Mouse (Mus musculus) left cerebral cortex, postnatal 14 days (tissue): ENCODE measurements around the gene Pomp. TPM values are rescaled to one million over a fixed set of nuclear protein-coding genes. Genes with fewer than 3 reads are reported as not detected.
A peak's percentile ranks its signal among the peaks of the same experiment; 100 is the strongest.

Source experiments
- DNase-seq, 2 experiments: peaks; one replicate each; pipeline ENCODE4 v3.0.0; 2021 to 2022; ENCODE audit warnings: low spot score in 2 of 2, mixed read lengths in 1 of 2
- intact Hi-C: fragments of 180-260 bp; cut with DNase I; formaldehyde crosslinking; loops from one replicate; pipeline ENCODE4 v1.15.1; 2025
- total RNA-seq, 2 experiments: library from RNA; stranded (reverse); gene quantifications; 2 replicates each; pipeline ENCODE4 v1.2.3; 2021

Gene Pomp
- total RNA-seq, 2 experiments from 2014 or later = 151 to 156 TPM

DNA sequence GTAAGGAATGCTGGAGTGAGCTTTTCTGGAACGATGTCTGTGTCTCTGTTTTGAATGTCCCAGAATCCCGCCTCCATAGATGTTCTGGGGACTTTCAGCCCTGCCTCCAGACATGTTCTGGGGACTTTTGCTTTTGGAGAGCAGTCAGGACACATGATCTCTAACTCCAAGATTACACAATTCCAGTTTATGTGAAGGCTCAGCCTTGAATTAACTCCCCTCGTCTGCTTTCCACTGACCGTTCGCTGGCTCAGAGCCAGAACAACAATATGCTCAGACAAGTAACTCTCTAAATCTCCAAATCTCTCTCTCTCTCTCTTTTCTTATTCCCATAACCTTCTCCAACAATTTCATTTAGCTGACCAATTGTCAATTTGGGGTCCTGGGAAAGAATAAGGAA is 12.9 kb upstream of the Pomp start:
- intact Hi-C loops = loop anchor here (5.0 to 10.0 kb wide), 3 partner anchors 133 to 423 kb away; no protein-coding TSS in a partner anchor
- no peak for DNase-seq

- intact Hi-C loops = loop anchor here (5.0 to 10.0 kb wide), 3 partner anchors 134 to 424 kb away; no protein-coding TSS in a partner anchor
- DNase-seq = peak; percentile 67 to 84
These were observed 11.9 kb upstream of the Pomp start for GRCm38 (mm10) chr5:147848164-147848863.

- DNase-seq = no peak
- intact Hi-C loops = no loop called here
These were observed 10.1 kb upstream of the Pomp start for GRCm38 (mm10) chr5:147850194-147850593.

DNA sequence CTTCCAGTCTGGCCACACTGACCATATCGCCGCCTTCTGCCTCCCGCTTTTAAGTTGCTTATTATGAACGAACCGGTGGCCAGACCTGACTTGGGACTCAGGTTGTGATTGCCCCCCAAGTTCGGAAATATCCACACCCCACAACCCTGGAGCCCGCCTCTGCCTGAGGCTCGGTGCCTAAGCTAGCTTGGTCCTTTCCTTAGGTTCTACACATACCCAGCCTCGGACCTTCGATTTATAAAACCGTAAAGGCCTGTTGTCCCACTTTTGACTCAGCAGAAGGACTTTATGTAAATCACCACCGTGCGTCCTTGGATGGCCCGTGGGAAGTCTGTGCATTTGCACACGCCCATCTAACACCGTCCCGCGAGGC is 199 bp upstream of the Pomp start:
- no peak for DNase-seq
- intact Hi-C loops = loop anchor here (10.0 kb wide), 1 partner anchor 385 kb away; no protein-coding TSS in a partner anchor

GRCm38 (mm10) chr5:147868674-147869073 is 8.4 kb downstream of the Pomp start:
- intact Hi-C loops = loop anchor here (10.0 kb wide), 1 partner anchor 376 kb away; no protein-coding TSS in a partner anchor
- no peak for DNase-seq

- intact Hi-C loops = loop anchor here (10.0 kb wide), 1 partner anchor 375 kb away; no protein-coding TSS in a partner anchor
- no peak for DNase-seq
These were observed 9.3 kb downstream of the Pomp start for GRCm38 (mm10) chr5:147869568-147869967.

DNA sequence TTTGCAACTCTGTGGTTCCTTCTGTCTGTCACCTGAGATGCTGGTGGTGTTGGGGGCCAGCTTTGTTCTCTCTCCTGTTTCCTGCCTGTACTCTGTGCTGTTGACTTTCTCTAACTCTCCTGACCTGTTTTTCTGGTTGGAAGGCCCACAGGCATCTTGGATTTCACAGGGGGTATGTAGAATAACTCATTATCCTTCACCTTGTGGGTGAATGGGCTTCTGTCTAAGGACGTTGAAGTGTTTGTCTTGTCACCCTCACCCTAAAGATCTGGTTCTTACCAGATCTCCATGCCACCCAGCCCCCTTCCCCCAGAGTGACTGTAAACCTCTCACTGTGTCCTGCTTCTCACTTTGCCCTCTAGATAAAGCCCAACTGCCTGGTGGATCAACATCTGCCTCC is 10.0 kb downstream of the Pomp start:
- intact Hi-C loops = no loop called here
- DNase-seq = no peak

- DNase-seq = peak in 1 of 2 experiments; percentile 26
- intact Hi-C loops = no loop called here
These were observed 11.0 kb downstream of the Pomp start for GRCm38 (mm10) chr5:147871091-147871820.

- intact Hi-C loops = no loop called here
- no peak for DNase-seq
These were observed 14.3 kb downstream of the Pomp start for GRCm38 (mm10) chr5:147874491-147875065.

DNA sequence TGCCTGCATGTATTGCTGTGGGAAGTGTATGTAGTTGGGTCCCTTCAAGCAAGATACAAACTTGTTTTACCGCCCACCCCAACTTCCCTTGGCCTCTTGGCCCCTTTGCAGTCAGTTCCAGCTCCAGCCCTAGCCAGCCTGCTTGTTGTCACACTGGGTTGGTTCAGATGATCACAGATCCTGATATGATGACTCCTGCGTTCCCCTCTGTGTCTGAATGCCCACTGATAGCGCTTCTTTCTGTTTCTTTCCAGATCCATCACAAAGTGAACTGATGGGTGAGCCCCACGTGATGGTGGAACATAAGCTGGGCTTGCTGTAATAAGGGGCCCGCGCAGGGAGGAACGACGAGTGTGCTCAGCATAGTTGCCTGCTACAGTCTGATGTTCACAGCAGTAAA is 14.9 kb downstream of the Pomp start:
- intact Hi-C loops = no loop called here
- DNase-seq = no peak

- intact Hi-C loops = no loop called here
- DNase-seq = no peak
These were observed 17.3 kb downstream of the Pomp start for GRCm38 (mm10) chr5:147877520-147877919.

DNA sequence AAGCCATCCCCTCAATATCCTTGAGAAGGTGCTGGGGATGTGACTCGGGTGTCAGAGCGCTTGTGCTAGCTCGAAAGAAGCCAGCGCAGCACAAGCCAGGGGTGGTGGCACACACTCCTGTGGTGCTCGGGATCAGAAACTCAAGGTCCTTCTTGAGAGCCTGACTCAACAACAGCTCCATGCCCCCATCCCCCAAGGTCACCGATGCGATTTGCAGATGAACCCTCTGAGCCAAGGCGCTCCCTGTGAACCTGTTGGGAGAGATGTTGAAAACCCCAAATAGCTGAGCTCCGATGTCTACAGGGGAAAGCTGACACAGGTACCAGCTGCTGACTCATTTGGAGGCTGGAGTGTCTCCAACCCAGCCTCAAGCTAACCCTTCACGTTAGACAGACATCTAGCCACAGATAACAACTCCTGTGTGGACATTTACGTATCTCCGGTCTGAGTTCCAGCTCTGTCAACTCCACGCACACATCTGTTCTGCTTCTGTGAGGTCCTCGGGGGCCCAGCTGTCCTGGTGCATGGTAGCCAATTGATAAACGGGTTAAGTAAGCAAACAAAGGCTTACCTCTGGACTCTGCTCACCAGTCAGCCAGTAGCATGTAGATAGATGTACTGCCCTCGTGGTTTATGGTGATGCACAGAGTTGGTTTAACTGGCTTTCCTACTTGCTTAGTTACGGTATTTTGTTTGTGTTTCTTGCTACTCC is 19.9 kb downstream of the Pomp start:
- DNase-seq = no peak
- intact Hi-C loops = no loop called here

DNA sequence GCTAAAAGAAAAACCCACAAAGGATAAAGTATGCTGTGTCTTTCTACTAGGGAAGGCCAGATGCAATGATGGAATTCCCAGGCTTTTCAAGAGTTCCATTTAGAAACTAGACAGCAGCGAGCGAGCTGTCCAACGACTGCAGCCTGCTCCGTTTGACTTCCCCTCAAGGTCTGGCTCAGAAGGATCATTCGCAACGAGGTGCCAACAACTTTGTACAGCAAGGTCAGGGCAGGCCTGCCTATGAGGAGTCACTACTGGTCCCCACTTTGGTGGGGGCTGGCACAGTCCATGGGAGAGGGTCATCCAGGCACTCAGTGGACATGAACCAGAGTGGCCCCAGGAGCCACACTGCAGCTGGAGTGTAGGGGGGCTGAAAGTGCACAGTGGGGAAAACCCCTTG is 23.3 kb downstream of the Pomp start:
- intact Hi-C loops = no loop called here
- DNase-seq = no peak

DNA sequence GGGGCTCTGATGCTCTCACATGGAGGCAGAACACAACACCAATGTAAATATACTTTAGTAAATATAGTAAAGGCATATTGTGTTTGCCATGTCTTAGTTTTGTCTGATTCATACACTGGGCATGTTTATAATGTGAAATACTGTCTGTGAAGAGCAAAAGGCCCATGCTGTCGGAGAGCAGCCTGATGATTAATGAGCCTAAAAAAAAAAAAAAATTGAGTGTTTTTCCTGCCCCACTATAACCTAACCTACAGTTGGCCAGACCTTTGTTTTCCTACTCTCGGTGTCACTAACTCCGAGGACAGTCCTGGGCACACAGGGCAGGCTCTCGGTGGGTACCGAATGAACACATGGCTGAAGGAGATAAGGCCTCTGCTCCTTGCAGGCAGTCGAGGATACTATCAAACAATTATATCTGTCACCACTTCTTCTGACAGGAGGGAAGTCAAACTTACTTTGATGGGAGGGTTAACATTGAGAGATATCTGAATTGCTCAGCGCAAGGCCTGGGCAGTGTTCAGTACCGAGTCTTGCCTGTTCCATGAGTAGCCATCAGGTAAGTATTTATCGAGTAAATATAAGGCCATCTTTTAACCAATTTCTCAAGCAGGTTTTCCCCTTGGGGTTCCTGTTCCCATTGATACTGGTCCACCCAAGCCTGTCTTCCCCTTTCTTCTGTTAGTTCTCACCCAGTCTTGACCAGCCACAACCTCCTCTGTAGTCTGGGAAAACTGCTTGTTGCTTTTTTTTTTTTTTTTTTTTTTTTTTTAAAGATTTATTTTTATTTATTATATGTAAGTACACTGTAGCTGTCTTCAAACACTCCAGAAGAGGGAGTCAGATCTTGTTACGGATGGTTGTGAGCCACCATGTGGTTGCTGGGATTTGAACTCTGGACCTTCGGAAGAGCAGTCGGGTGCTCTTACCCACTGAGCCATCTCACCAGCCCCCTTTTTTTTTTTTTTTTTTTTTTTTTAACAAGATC is 28.3 kb downstream of the Pomp start:
- intact Hi-C loops = no loop called here
- DNase-seq = no peak

- intact Hi-C loops = no loop called here
These were observed 32.5 kb downstream of the Pomp start for GRCm38 (mm10) chr5:147892735-147893134.

GRCm38 (mm10) chr5:147893143-147893542 is 32.9 kb downstream of the Pomp start:
- intact Hi-C loops = no loop called here
- DNase-seq = no peak

More at GRCm38 (mm10) chr5:147892735-147893134, 32.5 kb downstream of the Pomp start:
- DNase-seq = no peak

DNA sequence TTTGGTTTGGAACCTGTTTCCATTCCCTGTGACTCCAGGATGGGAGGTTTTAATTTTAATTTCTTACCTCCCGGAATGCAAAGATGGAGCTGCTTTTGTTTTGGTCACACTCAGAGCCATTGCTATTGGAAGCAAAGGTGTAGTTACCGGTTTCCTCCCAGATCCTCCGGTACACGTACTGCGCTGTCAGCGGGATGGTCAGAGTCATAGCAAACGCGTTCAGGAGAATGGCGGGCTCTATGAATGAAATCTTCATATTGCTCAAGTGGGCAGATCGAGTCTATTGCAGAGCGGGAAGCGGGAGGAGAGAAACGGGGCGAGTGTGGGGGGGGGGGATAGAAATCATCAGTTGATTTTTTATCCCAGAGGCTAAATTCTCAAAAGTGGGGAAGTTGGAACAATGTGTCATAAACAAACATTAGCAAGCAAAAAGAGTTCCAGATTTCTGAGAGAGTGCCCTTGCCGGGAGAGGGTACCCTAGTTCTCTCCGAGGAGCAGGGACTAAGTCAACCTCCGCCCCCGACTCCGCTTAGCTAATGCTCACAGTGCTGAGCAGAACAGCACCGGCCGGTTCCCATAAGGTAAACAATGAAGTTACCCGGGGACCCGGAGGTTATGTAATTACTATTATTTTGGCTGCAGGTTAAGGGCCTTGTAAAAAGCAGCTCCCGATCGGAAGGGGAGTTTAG is 33.6 kb downstream of the Pomp start:
- intact Hi-C loops = no loop called here
- no peak for DNase-seq

- intact Hi-C loops = no loop called here
These were observed 34.3 kb downstream of the Pomp start, which contains the start of gene Slc46a3 for GRCm38 (mm10) chr5:147894455-147895076. Gene Slc46a3, minus strand, starts transcription at chr5:147894815.

More at GRCm38 (mm10) chr5:147894455-147895076, 34.3 kb downstream of the Pomp start, which contains the start of gene Slc46a3:
- DNase-seq = peak; percentile 93 to 94
